Mouse (Mus musculus) forebrain, embryonic 15.5 days (tissue): ENCODE measurements around the gene Gm39566. TPM values are rescaled to one million over a fixed set of nuclear protein-coding genes. Genes with fewer than 3 reads are reported as not detected.

Experiments used
- ATAC-seq: fragments of 200-750 bp; cut with Nextera tagmentation; replicated peaks from 2 replicates; pipeline ENCODE4 v1.8.0; 2017; ENCODE audit warnings: mild to moderate bottlenecking, moderate TSS enrichment, moderate library complexity
- H3K27ac ChIP-seq: fragments of 300-500 bp; sonication (generic); replicated peaks from 2 replicates; pipeline ENCODE4 v1.5.1; 2015; ENCODE audit warnings: mild to moderate bottlenecking, inconsistent platforms
- H3K27me3 ChIP-seq: fragments of 300-500 bp; sonication (generic); 2 replicates; pipeline ENCODE4 v1.6.1; 2015; ENCODE audit warnings: inconsistent platforms
- H3K36me3 ChIP-seq: fragments of 300-500 bp; sonication (generic); 2 replicates; pipeline ENCODE4 v1.6.1; 2015; ENCODE audit warnings: mild to moderate bottlenecking, inconsistent platforms
- H3K4me1 ChIP-seq: fragments of 300-500 bp; sonication (generic); 2 replicates; pipeline ENCODE4 v1.6.1; 2015; ENCODE audit warnings: inconsistent platforms
- H3K4me2 ChIP-seq: fragments of 300-500 bp; sonication (generic); replicated peaks from 2 replicates; pipeline ENCODE4 v1.6.1; 2015; ENCODE audit warnings: mild to moderate bottlenecking, inconsistent platforms
- H3K4me3 ChIP-seq: fragments of 300-500 bp; sonication (generic); 2 replicates; pipeline ENCODE4 v1.5.1; 2015; ENCODE audit warnings: mild to moderate bottlenecking, inconsistent platforms
- H3K9ac ChIP-seq: fragments of 300-500 bp; sonication (generic); replicated peaks from 2 replicates; pipeline ENCODE4 v1.6.1; 2015; ENCODE audit warnings: mild to moderate bottlenecking, inconsistent platforms
- H3K9me3 ChIP-seq: fragments of 300-500 bp; sonication (generic); 2 replicates; pipeline ENCODE4 v1.6.1; 2016; ENCODE audit warnings: inconsistent platforms
- WGBS: fragments of 180-500 bp; shearing (Covaris S2); methylation state at CpG from one replicate; pipeline ENCODE4 v1.1.7; 2015; ENCODE audit warnings: mixed read lengths; 5-methylcytosine and 5-hydroxymethylcytosine counted together
- polyA plus RNA-seq: library from polyadenylated mRNA; unstranded; fragments of >200 nt; fragmentation: Nextera tagmentation; extraction: Ambion mirVana; gene quantifications from 2 replicates; pipeline ENCODE4 v1.2.1, GENCODE M21; 2015

Gene Gm39566
- polyA plus RNA-seq, 1 experiment from 2014 or later = not detected

DNA sequence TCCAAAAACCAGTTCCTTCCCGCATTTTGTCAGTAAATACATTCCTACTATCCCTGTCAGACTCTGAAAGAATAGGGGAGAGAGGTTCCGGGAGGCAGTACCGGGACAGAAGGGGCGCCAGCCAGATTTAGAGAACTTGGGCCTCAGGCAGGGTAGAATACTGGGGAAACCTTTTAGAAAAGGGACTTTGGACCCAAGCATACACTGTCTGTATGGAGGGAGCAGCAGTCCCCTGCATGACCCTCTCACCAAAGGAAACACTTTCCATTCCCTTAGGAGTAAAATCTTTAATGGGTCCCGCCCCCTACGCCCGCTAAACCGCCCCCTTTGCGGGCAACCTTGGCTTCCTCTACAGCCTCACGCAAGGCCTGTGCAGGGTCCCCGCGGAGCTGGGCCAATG lies 11.8 kb downstream of the Gm39566 start:
- H3K36me3 ChIP-seq = no peaks in the 10 kb centered on the region
- H3K9me3 ChIP-seq = no peaks in the 10 kb centered on the region
- peak overlapping the region; percentile 98 for H3K27ac ChIP-seq
- ATAC-seq = peak; percentile 1; the same call in 1 of the 2 replicates
- peak overlapping the region; percentile 68 for H3K4me3 ChIP-seq
- H3K9ac ChIP-seq = peak overlapping the region; percentile 76
- peaks cover 19% of the 10 kb centered on the region for H3K27me3 ChIP-seq
- H3K4me1 ChIP-seq = peaks cover 62% of the 10 kb centered on the region
- under 1% methylated on average over 12 of the region's 12 CpGs for WGBS
- H3K4me2 ChIP-seq = peak overlapping the region; percentile 98

DNA sequence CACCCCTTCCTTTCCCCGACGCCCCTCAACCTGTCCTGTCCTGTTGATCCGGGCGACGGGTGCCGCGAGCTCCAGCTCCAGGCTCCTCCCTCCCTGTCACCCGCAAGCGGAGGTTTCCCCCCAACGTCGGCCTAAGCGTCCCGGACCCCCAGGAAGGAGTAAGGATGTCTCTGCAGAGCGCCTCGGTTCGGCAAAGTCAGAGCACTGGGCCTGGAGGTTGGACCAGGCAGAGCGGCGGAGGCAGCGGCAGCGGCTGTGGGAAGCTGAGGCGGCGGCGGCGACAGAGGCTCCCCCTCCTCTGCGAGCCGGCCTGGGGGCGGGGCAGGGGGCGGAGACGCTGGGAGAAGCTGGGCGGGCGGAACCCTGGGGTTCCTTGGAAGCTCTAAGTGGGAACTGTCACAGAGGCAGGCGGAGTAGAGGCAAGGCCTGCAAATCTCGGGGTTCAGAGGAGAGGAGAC lies 12.4 kb downstream of the Gm39566 start:
- Histone ChIP-seq H3K27me3 (peaks cover 19% of the 10 kb centered on the region), H3K4me1 (peaks cover 62% of the 10 kb centered on the region)

DNA sequence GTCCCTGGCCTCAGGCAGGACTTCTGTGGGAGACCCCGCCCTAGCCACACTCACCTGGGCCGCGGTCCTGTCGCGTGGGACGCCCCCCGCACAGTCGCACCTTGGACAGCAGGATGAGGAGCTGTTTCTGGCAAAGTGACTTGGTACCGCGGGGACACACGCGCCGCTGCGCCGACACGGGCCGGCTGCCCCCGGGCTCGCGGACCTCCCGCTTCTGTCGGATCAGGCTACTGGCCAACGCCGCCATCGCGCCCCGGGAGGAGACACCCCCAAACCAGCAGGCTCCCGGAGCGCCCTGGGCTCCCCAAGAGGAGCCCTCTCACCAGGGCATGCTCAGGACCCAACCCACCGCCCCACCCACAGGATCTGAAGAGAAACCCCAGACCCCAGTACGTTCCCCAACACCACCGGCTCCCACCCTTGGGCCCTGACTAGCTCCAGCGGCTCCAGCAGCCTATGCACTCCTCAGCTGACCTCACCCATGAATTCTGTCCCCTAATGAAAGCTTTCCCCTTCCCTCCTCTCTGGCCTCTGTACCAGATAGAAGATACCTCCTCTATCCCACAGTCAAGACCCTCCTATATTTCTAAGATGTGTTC lies 13.6 kb downstream of the Gm39566 start, which contains the start of gene Fgf11:
Gene Fgf11 (minus strand): TSS at position 479 of the 599 bp plus-strand sequence.
- WGBS = under 1% methylated on average over 33 of the region's 33 CpGs
- no peaks in the 10 kb centered on the region for H3K9me3 ChIP-seq
- H3K36me3 ChIP-seq = no peaks in the 10 kb centered on the region
- peak within 1 kb of the TSS; percentile 98 for H3K4me2 ChIP-seq
- ATAC-seq = no peak
- H3K27me3 ChIP-seq = peaks cover 19% of the 10 kb centered on the region
- H3K4me1 ChIP-seq = peaks cover 62% of the 10 kb centered on the region
- H3K9ac ChIP-seq = peak within 1 kb of the TSS; percentile 76
- H3K27ac ChIP-seq = peak within 1 kb of the TSS; percentile 98
- H3K4me3 ChIP-seq = peak within 1 kb of the TSS; percentile 68

More for the DNA sequence above, 12.4 kb downstream of the Gm39566 start:
- ATAC-seq = peak; percentile 18; the same call in 1 of the 2 replicates
- H3K36me3 ChIP-seq = no peaks in the 10 kb centered on the region
- no peaks in the 10 kb centered on the region for H3K9me3 ChIP-seq
- H3K4me3 ChIP-seq = peak overlapping the region; percentile 68
- WGBS = under 1% methylated on average over 33 of the region's 33 CpGs
- H3K9ac ChIP-seq = peak overlapping the region; percentile 76
- H3K27ac ChIP-seq = peak overlapping the region; percentile 98
- H3K4me2 ChIP-seq = peak overlapping the region; percentile 98

DNA sequence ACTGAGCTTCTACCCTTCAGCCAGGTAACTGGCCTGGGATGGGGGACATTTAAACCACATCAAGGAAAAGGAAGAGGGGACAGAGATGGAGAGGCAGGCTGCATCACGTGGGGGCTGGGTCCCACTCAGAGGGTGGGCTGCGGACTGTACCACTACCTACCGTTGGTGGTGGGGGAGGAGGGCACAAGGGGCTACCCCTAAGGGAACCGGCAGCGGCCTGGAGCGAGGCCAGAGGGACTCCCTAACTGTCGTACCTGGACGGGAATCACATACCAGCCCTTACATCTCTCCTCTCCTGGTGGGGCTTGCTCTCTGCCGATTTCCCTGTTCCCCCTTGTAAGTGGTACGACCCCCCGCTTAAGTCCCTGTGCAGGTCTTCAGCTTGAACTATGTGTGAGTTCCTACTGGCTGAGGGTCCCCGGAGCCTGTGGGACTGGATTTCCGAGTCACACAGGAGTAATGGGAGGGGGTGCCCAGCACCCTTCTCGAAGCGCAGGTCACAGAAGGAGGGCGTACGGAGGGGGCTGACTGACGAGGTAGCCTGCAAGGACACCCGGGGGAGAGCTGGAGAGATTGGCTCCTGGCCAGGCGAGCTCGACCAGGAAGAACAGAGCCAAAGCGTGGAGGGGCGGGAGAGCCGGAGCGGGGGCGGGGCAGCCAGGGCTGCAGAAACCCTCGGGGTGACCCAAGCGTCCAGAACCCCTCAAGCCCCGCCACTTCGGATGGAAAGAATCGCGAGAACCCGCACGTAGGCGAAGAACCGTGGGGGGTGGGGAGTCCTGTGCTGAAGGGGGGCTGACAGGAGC lies 14.5 kb downstream of the Gm39566 start:
- Histone ChIP-seq H3K4me2 (peak overlapping the region; percentile 98), H3K4me3 (peak overlapping the region; percentile 68), H3K9me3 (no peaks in the 10 kb centered on the region), H3K9ac (peak overlapping the region; percentile 76), H3K27me3 (peaks cover 14% of the 10 kb centered on the region), H3K36me3 (no peaks in the 10 kb centered on the region), H3K27ac (peak overlapping the region; percentile 98), H3K4me1 (peaks cover 68% of the 10 kb centered on the region)
- under 1% methylated on average over 36 of the region's 36 CpGs for WGBS
- peak; percentile 80 for ATAC-seq

DNA sequence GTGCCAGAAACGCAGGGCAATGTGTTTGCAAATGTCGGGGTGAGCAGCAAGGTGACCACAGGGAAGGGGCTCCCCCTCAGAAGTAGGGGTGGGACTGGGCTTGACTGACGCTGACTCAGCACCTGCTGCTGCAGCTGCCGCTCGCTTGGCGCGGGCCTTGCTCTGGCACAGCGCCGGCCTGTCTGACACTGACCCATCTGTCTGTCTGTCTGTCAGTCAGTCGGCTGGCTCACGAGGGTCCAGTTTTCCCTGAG lies 15.0 kb downstream of the Gm39566 start:
- Histone ChIP-seq H3K9ac (peak overlapping the region; percentile 76), H3K36me3 (no peaks in the 10 kb centered on the region), H3K9me3 (no peaks in the 10 kb centered on the region), H3K27me3 (peaks cover 8% of the 10 kb centered on the region), H3K4me2 (peak overlapping the region; percentile 98), H3K27ac (peak overlapping the region; percentile 98), H3K4me3 (peak overlapping the region; percentile 68), H3K4me1 (peaks cover 67% of the 10 kb centered on the region)
- peak; percentile 39 for ATAC-seq
- 1% methylated on average over 11 of the region's 11 CpGs for WGBS

DNA sequence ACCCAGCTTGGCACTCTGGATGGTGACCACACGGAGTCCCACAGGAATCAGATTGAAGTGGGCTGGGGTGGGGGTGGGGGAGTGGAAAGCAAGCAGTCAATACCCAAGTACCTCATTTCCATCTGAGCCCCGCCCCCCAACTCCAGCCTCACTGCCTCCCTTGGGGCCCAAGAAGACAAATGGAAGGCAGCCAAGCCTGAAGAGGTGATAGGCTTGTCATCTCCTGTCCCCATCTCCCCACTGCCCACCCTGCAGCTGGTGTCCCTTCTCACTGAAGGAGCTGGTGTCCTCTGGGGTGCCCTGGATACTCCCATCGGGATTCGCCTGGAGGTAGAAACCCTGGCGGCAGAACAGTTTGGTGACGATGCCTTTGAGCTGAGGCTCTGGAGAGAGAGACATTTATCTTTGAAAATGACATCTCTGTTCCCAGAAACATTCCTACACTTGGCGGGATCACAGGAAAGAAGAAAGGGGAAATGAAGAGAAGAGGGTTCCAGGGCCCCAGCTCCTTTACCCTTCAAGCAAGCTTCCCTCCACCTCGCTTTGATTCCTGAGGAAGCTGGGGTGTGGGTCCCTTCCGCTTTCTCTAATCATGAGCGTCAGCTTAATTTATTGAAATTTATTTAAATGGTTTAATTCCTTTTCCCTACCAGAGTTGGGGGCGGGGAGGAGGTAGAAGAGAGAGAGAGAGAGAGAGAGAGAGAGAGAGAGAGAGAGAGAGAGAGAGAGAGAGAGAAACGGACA lies 15.5 kb downstream of the Gm39566 start:
- H3K4me1 ChIP-seq = peaks cover 65% of the 10 kb centered on the region
- no peaks in the 10 kb centered on the region for H3K9me3 ChIP-seq
- WGBS = 13% methylated on average over 12 of the region's 12 CpGs
- H3K27me3 ChIP-seq = peaks cover 3% of the 10 kb centered on the region
- peak overlapping the region; percentile 98 for H3K27ac ChIP-seq
- H3K36me3 ChIP-seq = no peaks in the 10 kb centered on the region
- peak overlapping the region; percentile 68 for H3K4me3 ChIP-seq
- H3K9ac ChIP-seq = peak overlapping the region; percentile 76
- ATAC-seq = no peak
- peak overlapping the region; percentile 98 for H3K4me2 ChIP-seq

DNA sequence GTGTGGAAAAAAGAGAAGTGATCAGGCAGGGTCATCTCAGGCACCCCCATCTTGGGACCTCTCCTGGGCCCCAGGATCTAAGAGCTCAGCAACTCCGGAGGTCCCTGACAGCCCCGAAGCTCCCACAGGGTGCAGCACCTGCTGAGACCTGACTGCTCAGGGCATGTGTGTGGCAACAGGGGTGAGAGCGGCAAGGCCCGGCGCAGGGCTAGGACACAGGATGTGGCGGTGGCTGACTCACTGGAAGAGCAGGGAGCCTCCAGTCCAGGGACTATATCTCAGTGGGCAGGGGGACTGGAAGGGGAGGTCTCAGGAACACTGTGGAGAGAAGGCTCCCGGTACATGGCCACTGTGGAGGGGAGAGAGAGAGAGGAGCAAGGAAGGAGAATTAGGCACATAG lies 17.2 kb downstream of the Gm39566 start:
- Histone ChIP-seq H3K4me1 (peaks cover 49% of the 10 kb centered on the region), H3K9ac (no peak overlapping the region), H3K27me3 (peaks cover 7% of the 10 kb centered on the region; the same call in 1 of the 2 replicates), H3K27ac (no peak overlapping the region), H3K36me3 (no peaks in the 10 kb centered on the region), H3K4me3 (no peak overlapping the region), H3K9me3 (no peaks in the 10 kb centered on the region), H3K4me2 (no peak overlapping the region)
- 80% methylated on average over 7 of the region's 7 CpGs for WGBS
- ATAC-seq = no peak

DNA sequence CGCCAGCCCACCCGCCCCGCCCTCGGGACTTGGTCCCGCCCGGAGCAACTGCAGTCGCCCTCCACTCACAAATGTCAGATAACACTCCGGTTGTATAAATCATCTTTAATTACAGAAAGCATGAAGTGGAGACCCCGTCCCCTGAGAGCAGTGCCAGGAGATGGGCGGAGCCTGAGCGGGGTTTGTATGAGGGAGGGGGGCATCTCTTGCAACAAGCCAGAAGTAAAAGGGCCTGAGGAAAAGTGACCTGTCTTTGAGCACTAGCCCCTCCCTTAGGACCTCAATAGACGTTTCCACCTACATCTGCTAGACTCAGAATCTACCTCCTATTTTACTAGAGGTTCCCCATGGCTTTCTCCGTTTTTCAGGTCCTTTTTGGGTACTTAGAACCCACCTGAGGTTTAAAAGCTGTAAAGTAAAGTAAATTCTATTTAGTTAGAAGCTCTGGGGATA lies 19.1 kb downstream of the Gm39566 start:
- peak overlapping the region; percentile 75 for H3K4me2 ChIP-seq
- H3K4me3 ChIP-seq = peak overlapping the region; percentile 44
- peaks cover 29% of the 10 kb centered on the region for H3K4me1 ChIP-seq
- no peak overlapping the region for H3K27ac ChIP-seq
- no peaks in the 10 kb centered on the region for H3K9me3 ChIP-seq
- H3K36me3 ChIP-seq = no peaks in the 10 kb centered on the region
- WGBS = 2% methylated on average over 13 of the region's 13 CpGs
- peaks cover 7% of the 10 kb centered on the region; the same call in 1 of the 2 replicates for H3K27me3 ChIP-seq
- no peak overlapping the region for H3K9ac ChIP-seq
- ATAC-seq = no peak

DNA sequence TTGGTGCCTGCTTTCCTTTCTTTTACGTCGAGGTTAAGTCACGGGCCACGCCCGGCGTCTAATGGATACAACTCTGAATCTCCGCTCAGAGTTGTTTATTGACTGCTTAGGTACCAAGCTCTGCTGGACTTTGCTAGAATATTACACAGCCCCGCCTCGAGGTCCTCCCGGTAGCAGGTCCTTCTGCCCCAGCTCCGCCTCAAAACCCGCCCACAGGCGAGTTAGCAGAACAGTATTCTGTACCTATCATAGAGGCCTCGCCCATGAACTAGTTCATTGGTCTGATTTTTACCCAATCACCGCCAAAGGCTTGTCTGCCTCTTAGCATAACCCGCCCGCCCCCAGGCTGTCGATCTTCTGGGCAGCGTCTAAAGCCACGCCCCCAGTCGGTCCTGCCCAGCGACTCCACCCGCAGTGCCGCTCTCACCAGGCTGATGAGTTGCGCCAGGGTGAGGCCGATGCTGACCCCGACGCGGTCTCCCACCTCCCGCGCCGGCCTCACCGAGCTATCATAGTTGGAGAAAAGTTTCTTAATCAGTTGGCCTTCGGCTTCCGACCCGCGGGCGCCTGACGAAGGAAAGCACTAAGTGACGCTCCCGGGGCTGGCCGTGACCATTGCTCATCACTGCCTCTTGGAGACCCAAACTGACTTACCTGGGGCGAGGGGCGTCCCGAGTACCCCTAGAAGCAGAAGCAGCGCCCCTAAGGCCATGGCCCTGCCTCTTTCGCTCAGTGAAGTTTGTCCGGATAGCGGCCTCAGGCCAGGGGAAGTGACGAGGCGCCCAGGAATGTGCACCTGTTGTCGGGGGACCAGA lies 19.7 kb downstream of the Gm39566 start, which contains the start of gene Chrnb1:
Gene Chrnb1 (minus strand): TSS at position 776 of the 815 bp plus-strand sequence.
- Histone ChIP-seq H3K36me3 (no peaks in the 10 kb centered on the region), H3K9me3 (no peaks in the 10 kb centered on the region), H3K27ac (no peak within 1 kb of the TSS), H3K4me2 (peak within 1 kb of the TSS; percentile 75), H3K27me3 (peaks cover 7% of the 10 kb centered on the region; the same call in 1 of the 2 replicates), H3K4me1 (peaks cover 29% of the 10 kb centered on the region), H3K9ac (peak within 1 kb of the TSS; percentile 42), H3K4me3 (peak within 1 kb of the TSS; percentile 44)
- whole genome bisulfite sequencing = 2% methylated on average over 52 of the region's 52 CpGs
- peak; percentile 95 for ATAC-seq

DNA sequence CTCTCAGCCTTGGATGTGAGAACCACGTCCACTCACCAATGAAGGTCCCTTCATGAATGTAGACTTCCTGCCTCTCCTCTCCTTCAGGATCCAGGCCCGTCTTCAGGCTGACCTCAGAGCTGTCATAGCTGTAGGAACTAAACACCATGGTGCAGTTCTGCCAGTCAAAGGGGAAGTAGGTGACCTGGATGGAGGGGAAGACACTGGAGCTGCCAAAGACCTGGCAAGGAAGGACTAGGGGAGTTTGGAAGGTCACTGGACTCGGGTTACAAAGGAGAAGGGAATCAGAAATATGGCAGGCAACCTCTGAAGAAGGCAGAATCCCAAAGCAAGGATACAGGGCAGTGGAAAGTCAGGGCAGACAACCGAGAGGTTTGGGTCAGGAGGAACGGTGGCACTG lies 21.7 kb downstream of the Gm39566 start:
- H3K4me2 ChIP-seq = no peak overlapping the region
- peaks cover 13% of the 10 kb centered on the region for H3K4me1 ChIP-seq
- H3K9ac ChIP-seq = no peak overlapping the region
- ATAC-seq = no peak
- H3K36me3 ChIP-seq = no peaks in the 10 kb centered on the region
- peaks cover 7% of the 10 kb centered on the region; the same call in 1 of the 2 replicates for H3K27me3 ChIP-seq
- no peak overlapping the region for H3K27ac ChIP-seq
- H3K4me3 ChIP-seq = no peak overlapping the region
- WGBS = 61% methylated on average over 5 of the region's 5 CpGs
- H3K9me3 ChIP-seq = no peaks in the 10 kb centered on the region

DNA sequence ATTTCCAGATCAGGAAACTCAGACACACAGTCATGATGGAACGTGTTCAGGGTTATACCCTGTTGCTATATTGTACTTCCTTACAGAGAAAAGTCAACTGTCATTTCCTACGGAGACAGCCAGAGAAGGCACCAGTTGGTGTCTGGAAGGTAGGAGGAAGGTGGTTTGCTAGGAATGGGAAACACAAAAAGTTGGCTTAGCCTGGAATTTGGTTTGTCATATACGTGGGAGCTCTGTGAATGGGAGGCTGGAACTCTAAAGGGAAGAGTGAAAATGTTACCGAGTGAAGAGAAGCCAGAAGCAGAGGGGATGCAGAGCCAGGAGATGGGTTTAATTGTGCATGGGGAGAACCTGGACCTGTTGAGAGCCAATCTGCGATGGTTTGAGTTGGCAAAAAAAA lies 23.7 kb downstream of the Gm39566 start:
- H3K9ac ChIP-seq = no peak overlapping the region
- H3K27me3 ChIP-seq = peaks cover 7% of the 10 kb centered on the region; the same call in 1 of the 2 replicates
- no peak overlapping the region for H3K4me3 ChIP-seq
- no peak overlapping the region for H3K27ac ChIP-seq
- H3K4me2 ChIP-seq = no peak overlapping the region
- no peak for ATAC-seq
- H3K36me3 ChIP-seq = no peaks in the 10 kb centered on the region
- WGBS = 71% methylated on average over 5 of the region's 5 CpGs
- no peaks in the 10 kb centered on the region for H3K9me3 ChIP-seq
- peaks cover 13% of the 10 kb centered on the region for H3K4me1 ChIP-seq
